Mouse (Mus musculus) CD4-positive, CD25-positive, alpha-beta regulatory T cell, adult 2 months (primary cell): Measurements from ENCODE around the gene Tspan2.

ENCODE experiments used
- DNase-seq: peaks from one replicate; pipeline ENCODE4 v3.0.0-alpha.2; 2012; ENCODE audit warnings: low read depth, low spot score

Gene Tspan2

DNA sequence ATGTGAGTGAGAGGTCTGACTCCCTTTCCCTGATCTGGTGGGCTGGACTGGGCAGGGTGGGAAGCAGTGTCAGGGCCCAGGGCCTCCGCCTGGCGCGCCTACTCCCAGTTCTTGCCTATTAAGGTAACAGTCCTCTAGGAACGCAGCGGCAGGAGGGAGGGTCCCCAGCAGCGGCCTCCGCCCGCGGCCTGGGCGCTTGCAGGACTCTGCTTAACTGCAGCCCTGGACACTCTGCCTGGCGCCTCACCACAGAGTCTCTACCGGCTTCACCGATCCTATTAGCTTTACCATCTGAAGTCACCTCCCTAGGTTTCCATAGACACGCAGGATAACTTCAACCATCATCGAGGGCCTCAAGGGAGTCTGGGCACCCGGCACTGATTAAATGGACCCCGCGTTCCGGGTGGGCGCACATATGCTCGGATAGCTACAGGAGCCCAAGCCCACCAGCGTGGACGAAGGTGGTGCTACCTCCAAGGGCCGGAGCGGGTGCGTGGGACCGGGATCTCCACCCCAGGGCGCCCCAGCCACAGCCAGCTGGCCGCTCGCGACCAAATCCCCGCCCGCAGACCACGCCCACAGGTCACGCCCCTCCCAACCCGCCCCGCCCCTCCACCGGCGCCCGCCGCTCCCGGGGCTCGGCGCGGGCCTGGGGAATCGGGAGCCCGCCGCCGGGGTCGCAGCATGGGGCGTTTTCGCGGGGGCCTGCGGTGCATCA, at the start of gene Tspan2:
Tspan2 (plus strand) TSS at position 217 of the 718 bp plus-strand sequence.
- peak; percentile 69 for DNase-seq

GRCm38 (mm10) chr3:102686861-102687260, 47.5 kb upstream of the Tspan2 start:
- DNase-seq: no peak

DNA sequence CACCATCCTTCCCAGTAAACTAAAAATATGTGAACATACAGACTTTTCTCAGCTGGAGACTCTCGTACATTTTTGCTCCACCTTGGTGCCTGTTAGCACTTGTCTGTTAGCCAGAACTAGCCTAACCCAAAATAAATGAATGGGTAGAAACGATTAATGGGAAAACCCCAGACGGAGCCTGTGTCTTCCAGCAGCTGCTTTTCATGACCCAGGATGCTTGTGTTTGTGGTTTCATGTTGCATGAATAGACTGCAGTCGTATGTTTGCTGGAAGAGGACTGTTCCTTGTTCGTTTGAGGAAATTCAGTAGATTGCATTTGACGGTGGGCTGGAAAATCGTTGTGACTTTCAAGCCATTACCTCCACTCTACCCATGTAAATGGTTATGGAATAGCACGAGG, 46.5 kb upstream of the Tspan2 start:
- DNase-seq: no peak

GRCm38 (mm10) chr3:102691802-102692484, 42.4 kb upstream of the Tspan2 start:
- peak; percentile 68 for DNase-seq

- no peak for DNase-seq
These were observed 41.5 kb upstream of the Tspan2 start for GRCm38 (mm10) chr3:102692758-102693325.

GRCm38 (mm10) chr3:102698127-102698526, 36.2 kb upstream of the Tspan2 start:
- DNase-seq: no peak

DNA sequence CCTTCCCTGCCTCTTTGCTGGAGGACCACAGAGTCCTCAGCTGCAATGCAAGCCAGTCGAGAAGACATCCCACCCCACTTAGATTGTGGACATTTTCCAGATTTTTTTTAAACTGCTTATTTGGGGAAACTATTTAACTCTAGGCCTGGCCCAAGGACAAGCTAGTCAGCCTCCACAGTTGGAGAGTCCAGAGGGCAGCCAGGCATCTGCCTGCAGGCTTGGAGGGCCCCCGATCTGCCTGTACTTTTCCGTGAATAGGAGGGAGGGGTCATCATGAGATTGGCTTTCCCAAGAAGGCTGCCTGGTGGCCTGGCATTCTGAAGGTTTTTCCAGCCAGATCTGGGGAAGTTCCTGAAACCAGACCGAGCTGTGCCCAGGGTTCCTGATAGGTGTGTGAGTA, 33.0 kb upstream of the Tspan2 start:
- DNase-seq: no peak

- peak; percentile 89 for DNase-seq
These were observed 32.3 kb upstream of the Tspan2 start for GRCm38 (mm10) chr3:102701902-102702544.

DNA sequence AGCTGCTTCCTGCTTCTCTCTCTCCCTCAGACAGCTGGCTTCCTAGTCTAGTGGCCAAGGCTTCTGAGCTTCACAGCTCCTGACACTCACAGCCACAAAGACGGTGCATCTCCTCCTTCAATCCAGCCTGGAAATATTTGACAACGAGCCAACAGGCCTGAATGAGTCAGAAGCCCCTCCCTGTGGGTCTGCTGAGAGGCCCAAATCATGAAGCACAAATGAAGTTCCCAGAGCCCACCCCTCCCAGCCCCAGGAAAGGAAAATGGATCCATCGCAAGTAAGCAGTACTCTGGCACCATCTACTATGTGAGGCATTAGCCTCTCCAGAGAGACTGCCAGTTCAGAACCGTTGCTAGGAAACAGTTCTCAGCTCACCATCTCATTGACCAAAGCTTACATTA, 30.3 kb upstream of the Tspan2 start:
- no peak for DNase-seq

GRCm38 (mm10) chr3:102708599-102708998, 25.7 kb upstream of the Tspan2 start:
- no peak for DNase-seq

GRCm38 (mm10) chr3:102715066-102715584, 19.2 kb upstream of the Tspan2 start:
- DNase-seq: peak; percentile 93

- no peak for DNase-seq
These were observed 18.5 kb upstream of the Tspan2 start for GRCm38 (mm10) chr3:102715839-102716238.

DNA sequence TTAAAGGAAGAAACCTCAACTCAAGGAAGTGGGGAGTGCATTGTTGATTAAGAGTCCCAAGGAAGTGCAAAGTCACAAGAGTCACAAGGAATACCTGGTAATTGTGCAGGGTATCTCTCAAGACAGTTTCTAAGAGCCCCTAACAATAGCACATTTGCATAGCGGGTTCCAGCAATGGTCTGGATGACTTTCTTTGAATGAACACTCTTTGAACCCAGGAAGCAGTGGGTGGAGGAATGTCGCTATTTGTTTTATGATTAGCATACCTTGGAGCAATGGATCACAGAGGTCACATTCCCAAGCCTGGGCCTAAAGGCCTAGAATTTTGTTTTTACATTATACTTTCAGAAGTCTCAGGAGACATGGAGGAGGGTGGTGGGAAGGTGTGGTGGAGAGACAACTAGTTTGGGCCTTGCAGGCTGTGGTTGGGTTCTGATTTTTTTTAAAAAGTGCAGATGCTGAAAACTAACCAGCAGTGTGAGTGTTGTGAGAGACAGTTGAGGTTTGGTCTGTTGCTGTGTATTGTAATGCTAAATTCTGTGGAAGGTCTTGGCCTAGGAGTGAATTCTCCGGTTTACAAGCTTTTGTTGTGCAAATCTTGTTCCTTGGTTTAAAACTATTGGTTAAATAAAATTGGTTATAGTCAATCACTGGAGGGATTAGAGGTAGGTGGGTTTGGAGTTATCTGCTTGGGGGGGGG, 16.6 kb upstream of the Tspan2 start:
- no peak for DNase-seq

DNA sequence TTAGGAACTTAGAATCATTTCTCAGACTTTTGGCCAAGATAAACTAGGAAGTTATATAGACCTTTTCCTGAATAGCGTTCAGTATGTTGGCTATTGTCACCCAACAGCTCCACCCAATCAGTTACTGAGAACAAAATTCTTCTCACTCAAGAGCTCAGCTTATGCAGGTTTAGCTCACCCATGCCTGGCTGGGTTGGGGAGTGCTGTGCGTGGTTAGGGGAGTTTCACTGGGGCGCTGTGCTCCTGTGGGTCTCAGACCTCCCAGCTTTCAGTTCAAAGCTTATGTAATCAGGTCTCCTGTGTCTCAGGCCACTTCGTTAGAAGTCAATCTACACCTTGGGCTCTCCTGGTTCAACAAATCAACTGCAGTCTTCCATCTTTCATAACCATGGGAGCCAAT, 11.2 kb upstream of the Tspan2 start:
- no peak for DNase-seq

DNA sequence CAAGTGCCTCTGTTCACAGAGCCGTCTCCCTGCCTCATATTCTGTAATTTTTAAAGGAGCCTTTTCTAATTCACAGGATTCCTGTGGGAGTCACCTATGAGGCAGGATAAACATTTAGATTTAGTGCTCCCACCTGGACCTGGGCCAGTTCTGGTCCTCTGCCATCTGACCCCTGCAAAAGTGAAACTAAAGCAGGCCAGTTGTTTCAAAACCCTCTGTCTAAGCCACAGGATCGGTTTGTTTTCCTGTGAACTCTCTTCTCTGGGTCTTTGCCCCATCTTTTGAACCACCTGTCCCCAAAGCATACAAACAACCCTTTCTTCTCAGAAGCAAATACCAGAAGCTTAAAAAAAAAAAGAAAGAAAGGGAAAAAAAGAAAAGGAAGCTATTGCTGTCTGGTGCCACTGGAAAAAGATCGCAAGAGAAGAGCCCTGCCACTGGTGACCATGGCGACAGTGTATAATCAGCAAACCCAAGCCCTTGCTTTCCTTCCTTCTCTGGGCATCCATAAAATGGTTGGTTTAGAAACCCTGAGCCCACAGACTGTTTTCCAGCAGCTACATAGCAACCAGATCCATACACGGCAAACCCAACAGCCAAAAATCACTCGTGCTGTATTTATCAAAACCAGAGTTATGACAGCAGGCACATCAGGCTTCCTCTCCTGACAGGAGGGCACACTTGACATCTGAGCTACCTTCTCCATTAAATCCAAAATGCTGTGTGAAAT, 10.3 kb upstream of the Tspan2 start:
- DNase-seq: peak; percentile 30

DNA sequence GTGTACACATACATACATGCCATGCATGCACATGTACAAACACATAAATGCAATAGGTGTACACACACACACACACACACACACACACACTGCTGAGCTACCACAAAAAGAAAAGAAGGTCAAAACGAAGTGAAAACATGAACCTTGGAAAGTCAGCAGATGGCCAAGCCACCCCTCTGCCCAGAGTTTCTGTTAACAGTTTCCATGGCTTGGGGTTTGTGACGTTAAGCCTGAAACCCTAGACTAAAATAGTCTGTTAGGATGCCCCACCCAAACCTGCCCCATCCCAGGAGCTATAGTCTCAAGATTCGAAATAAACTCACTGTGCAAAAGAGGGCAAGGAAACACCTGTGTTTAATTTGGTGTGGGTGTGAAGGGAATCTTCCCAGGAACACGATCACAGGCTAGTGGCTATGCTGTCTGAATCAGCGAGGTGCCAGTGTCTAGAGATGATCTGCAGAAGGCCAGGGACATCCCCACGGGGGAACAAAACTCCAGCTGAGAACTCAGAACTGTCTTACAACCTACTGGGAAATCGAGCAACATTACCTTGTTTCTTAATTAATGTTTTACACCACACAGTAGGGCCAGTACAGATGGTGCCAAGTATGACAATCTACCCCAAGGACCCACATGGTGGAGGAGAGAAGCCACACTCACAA, 9.4 kb upstream of the Tspan2 start:
- DNase-seq: no peak

- peak; percentile 35 for DNase-seq
These were observed 4.9 kb upstream of the Tspan2 start for GRCm38 (mm10) chr3:102729416-102729815.

DNA sequence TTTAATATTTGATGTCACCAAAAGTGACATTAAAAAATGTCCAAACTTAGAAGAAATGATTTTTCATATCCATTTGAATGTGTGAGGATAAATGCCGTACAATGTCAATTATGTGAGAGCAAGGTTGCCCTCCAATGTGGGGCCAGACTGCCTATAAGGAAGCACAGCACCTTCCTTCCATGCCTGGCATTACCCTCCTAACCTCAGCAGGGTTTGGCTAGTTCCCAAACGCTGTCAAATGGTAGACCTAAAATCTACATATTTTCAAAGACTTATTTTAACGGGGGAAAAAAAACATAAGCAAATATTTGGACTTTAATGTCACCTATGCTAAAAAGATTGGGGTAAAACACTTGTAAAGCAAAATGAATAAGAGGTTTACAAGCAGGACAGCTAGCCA, 3.2 kb upstream of the Tspan2 start:
- no peak for DNase-seq

- DNase-seq: no peak
These were observed 1.7 kb upstream of the Tspan2 start for GRCm38 (mm10) chr3:102732619-102733018.

- peak; percentile 20 for DNase-seq
These were observed 1.3 kb upstream of the Tspan2 start for GRCm38 (mm10) chr3:102733050-102733449.
